Comparison of ENCODE assay signal across 9 mouse cellular contexts in genomic region chr15:96476359-96476758, GRCm38 (mm10). TPM values are rescaled to one million over a fixed set of nuclear protein-coding genes. Genes with fewer than 3 reads are reported as not detected.
DNase-seq lines count a peak whose midpoint lies in the region; ATAC-seq lines count a peak whose summit lies in the region.
"Had no signal": no experiment of that assay in that cellular context is flagged by ENCODE, and none has a peak within 500 bp of the region (broad histone marks: within the 10 kb centered on the region; RNA-seq: fewer than 3 reads in every experiment).

No protein-coding gene starts in this region.

- no peaks in the 10 kb centered on the region for H3K4me1 ChIP-seq in forebrain, embryonic 14.5 days (ENCODE audit: control insufficient read depth, insufficient read depth, low read length)

- 4% methylated on average over 7 of the region's 7 CpGs for WGBS in forebrain, embryonic 14.5 days

- ATAC-seq in forebrain, embryonic 14.5 days = peak; percentile 52
- peak; percentile 40 to 65; a peak in 1 of 4 replicates for ATAC-seq in hematopoietic stem cell, adult 5-6 weeks (replicated peaks in 1 of 2; ENCODE audit: insufficient read depth in 1 of 2, low FRiP score in 2 of 2, low TSS enrichment in 1 of 2, low read depth in 1 of 2, poor library complexity in 2 of 2, severe bottlenecking in 2 of 2)

- no peaks in the 10 kb centered on the region for H3K9me3 ChIP-seq in forebrain, embryonic 14.5 days (replicated peaks; ENCODE audit: control insufficient read depth, low read length)
- H3K9me3 ChIP-seq: limb, embryonic 12.5 days had no signal

- H3K9ac ChIP-seq in forebrain, embryonic 14.5 days (ENCODE audit: low read length) = no peak overlapping the region
- H3K9ac ChIP-seq: limb, embryonic 12.5 days had no signal

- no peak overlapping the region for H3K27ac ChIP-seq in forebrain, embryonic 14.5 days (ENCODE audit: low read depth, low read length)
- H3K27ac ChIP-seq: limb, embryonic 12.5 days had no signal

- no peaks in the 10 kb centered on the region for H3K36me3 ChIP-seq in forebrain, embryonic 14.5 days (ENCODE audit: control insufficient read depth, insufficient read depth, low read length)
- H3K36me3 ChIP-seq: limb, embryonic 12.5 days had no signal

- DNase-seq in MEL-GATA-1-ER (ENCODE audit: extremely low read depth, low read depth) = peak; percentile 59
- peak; percentile 67 for DNase-seq in c-Kit-positive CD71-positive TER-119-positive erythroid progenitor cells, embryonic 14.5 days (ENCODE audit: low spot score)
- DNase-seq in forebrain, embryonic 14.5 days (ENCODE audit: low spot score) = peak; percentile 72
- peak; percentile 55 for DNase-seq in layer of hippocampus, adult 9-11 months
- peak; percentile 93 for DNase-seq in lung, postnatal 10 days
- peak; percentile 70 to 83 for DNase-seq in right cerebral cortex, postnatal 10 days (ENCODE audit: low spot score in 2 of 2)
- DNase-seq in urinary bladder, postnatal 10 days (ENCODE audit: low spot score) = peak; percentile 80

- no peak overlapping the region for H3K4me3 ChIP-seq in forebrain, embryonic 14.5 days (ENCODE audit: low read depth, low read length)
- H3K4me3 ChIP-seq: limb, embryonic 12.5 days had no signal

- no peaks in the 10 kb centered on the region for H3K27me3 ChIP-seq in forebrain, embryonic 14.5 days (replicated peaks; ENCODE audit: control insufficient read depth, insufficient read depth, low read length)
- H3K27me3 ChIP-seq: limb, embryonic 12.5 days had no signal

- no peak overlapping the region for H3K4me2 ChIP-seq in forebrain, embryonic 14.5 days (ENCODE audit: low read length)
- H3K4me2 ChIP-seq: limb, embryonic 12.5 days had no signal

RNA-seq across cellular contexts. Expression of gene Scaf11, which starts 15.7 kb away (rescaled TPM):
- polyA plus RNA-seq in forebrain, embryonic 14.5 days (2014; fragmentation: Nextera tagmentation; extraction: Ambion mirVana) = 50.1 and 55.7 TPM in 2 replicates
- 139 and 141 TPM in 2 replicates for total RNA-seq in hematopoietic stem cell, adult 5-6 weeks (2017)
